Mouse (Mus musculus): ENCODE measurements around the gene Vgll4.

DNA sequence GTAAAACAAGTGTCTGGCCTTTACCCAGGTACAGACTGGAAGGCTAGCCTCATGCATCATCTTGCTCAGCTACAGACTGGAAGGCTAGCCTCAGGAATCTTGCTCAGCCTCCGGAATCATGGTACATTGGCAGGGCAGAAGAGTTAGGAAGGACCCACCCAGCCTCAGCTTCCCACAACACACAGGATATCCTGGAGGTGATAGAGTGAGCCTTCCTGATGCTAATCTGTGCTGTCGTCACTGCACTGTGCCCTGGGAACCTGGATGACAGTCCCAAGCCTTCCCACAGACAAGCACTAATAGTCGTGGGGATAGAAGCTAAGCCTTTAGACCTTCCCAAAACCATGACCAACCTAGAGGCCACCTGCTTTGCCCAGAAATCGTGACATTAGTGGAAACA is 103.2 kb downstream of the Vgll4 start:
- TF ChIP-seq POLR2AphosphoS5 (IDR thresholded peaks at IDR 0.05; ENCODE audit: insufficient replicate concordance, low read depth, low read length) (no peak), CTCF (IDR thresholded peaks at IDR 0.05; ENCODE audit: low read depth, low read length) (no peak), TAL1 (conservative IDR thresholded peaks at IDR 0.05; ENCODE audit: low read depth, low read length) (no peak), GATA2 (IDR thresholded peaks at IDR 0.05; ENCODE audit: borderline replicate concordance, low read depth, low read length) (no peak), GATA1 (IDR thresholded peaks at IDR 0.05; ENCODE audit: borderline replicate concordance, low read length) (no peak)
